Mouse (Mus musculus): ENCODE measurements around the gene Casp14.
"Not testable (repeated sequence)": the region's sequence is repeated elsewhere in the genome, so short reads cannot be mapped to it uniquely, and the experiment has no call there.

Gene Casp14

GRCm38 (mm10) chr10:78670121-78670520, 48.0 kb downstream of the Casp14 start:
- DNase-seq (ENCODE audit: extremely low spot score, low spot score): not testable (repeated sequence)

GRCm38 (mm10) chr10:78666696-78667095, 51.4 kb downstream of the Casp14 start:
- DNase-seq (ENCODE audit: extremely low spot score, low spot score): not testable (repeated sequence)

- DNase-seq (ENCODE audit: extremely low spot score, low spot score): no peak
Observed at GRCm38 (mm10) chr10:78664546-78664945, 53.5 kb downstream of the Casp14 start.
